Mouse (Mus musculus) midbrain, embryonic 10.5 days (tissue): ENCODE data around the gene Zfp652. TPM values are rescaled to one million over a fixed set of nuclear protein-coding genes. Genes with fewer than 3 reads are reported as not detected.

Source experiments
- DNase-seq: peaks from one replicate; pipeline ENCODE4 v3.0.0-alpha.2; 2017; ENCODE audit warnings: low spot score
- H3K27ac ChIP-seq: fragments of 300-500 bp; sonication (generic); replicated peaks from 2 replicates; pipeline ENCODE4 v1.5.1; 2016; ENCODE audit warnings: mild to moderate bottlenecking
- H3K27me3 ChIP-seq: fragments of 300-500 bp; sonication (generic); 2 replicates; pipeline ENCODE4 v1.6.1; 2016; ENCODE audit warnings: low read depth, mild to moderate bottlenecking; ENCODE audit not compliant: poor library complexity, severe bottlenecking
- H3K36me3 ChIP-seq: fragments of 300-500 bp; sonication (generic); 2 replicates; pipeline ENCODE4 v1.6.1; 2016; ENCODE audit warnings: mild to moderate bottlenecking, moderate library complexity
- H3K4me1 ChIP-seq: fragments of 300-500 bp; sonication (generic); 2 replicates; pipeline ENCODE4 v1.6.1; 2016
- H3K4me3 ChIP-seq: fragments of 300-500 bp; sonication (generic); 2 replicates; pipeline ENCODE4 v1.5.1; 2016; ENCODE audit warnings: mild to moderate bottlenecking, moderate library complexity
- H3K9me3 ChIP-seq: fragments of 300-500 bp; sonication (generic); replicated peaks from 2 replicates; pipeline ENCODE4 v1.6.1; 2016; ENCODE audit warnings: mild to moderate bottlenecking
- WGBS: fragments of 180-500 bp; shearing (Covaris S2); methylation state at CpG from one replicate; pipeline ENCODE4 v1.1.7; 2016; 5-methylcytosine and 5-hydroxymethylcytosine counted together
- polyA plus RNA-seq: library from polyadenylated mRNA; unstranded; fragments of >200 nt; fragmentation: Nextera tagmentation; extraction: Ambion mirVana; gene quantifications from 2 replicates; pipeline ENCODE4 v1.2.1, GENCODE M21; 2016

Gene Zfp652
- polyA plus RNA-seq, 1 experiment from 2014 or later = 13.7 TPM

GRCm38 (mm10) chr11:95841498-95841830, 129.0 kb downstream of the Zfp652 start:
- Histone ChIP-seq H3K27ac (no peak overlapping the region), H3K9me3 (no peaks in the 10 kb centered on the region), H3K27me3 (peaks cover 51% of the 10 kb centered on the region), H3K4me1 (peaks cover 16% of the 10 kb centered on the region), H3K36me3 (no peaks in the 10 kb centered on the region), H3K4me3 (peak overlapping the region; percentile 9; the same call in 1 of the 2 replicates)
- no peak for DNase-seq
- 58% methylated on average over 10 of the region's 10 CpGs for WGBS

DNA sequence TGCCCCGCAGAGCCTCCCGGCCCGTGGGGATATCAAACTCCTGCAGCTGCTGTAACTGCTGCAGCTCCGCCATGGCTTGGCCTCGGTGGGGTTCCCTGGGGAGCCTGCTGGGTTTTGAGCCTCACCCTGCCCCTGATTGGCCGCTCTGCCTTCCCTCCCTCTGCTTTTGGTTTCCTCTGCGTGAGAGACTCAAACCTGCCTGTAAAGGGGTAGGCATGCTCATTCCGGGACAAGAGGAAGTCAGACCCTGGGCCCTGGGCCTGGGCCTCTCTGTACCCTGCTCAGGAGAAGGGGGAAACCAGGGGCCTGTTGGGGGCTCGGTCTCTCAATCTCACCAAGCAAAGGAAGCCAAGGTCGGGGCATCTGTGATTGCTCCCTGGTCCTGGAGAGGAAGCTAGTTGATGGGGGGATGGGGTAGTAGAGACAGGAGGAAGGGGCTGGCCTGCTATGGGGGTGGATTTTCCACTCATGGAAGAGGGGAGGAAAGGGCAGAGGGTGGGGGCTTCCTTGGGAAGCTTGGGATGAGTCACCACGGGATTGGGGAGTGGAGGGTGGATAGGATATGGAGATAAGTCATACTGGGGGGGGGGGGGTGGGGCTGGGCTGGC, 129.7 kb downstream of the Zfp652 start, which contains the start of gene Abi3:
TSS of gene Abi3 (minus strand) at position 403 of the 608 bp plus-strand sequence.
- Histone ChIP-seq H3K4me3 (peak within 1 kb of the TSS; percentile 27), H3K27ac (peak within 1 kb of the TSS; percentile 46; the same call in 1 of the 2 replicates)
- WGBS = 14% methylated on average over 11 of the region's 11 CpGs

GRCm38 (mm10) chr11:95842953-95843352, 130.5 kb downstream of the Zfp652 start:
- Histone ChIP-seq H3K27ac (no peak overlapping the region), H3K36me3 (no peaks in the 10 kb centered on the region), H3K9me3 (no peaks in the 10 kb centered on the region), H3K4me1 (peaks cover 16% of the 10 kb centered on the region), H3K4me3 (no peak overlapping the region), H3K27me3 (peaks cover 38% of the 10 kb centered on the region)
- DNase-seq = no peak
- 75% methylated on average over 5 of the region's 5 CpGs for WGBS

More for the DNA sequence above, 129.7 kb downstream of the Zfp652 start, which contains the start of gene Abi3:
- H3K27me3 ChIP-seq = peaks cover 44% of the 10 kb centered on the region
- H3K36me3 ChIP-seq = no peaks in the 10 kb centered on the region
- no peak for DNase-seq
- peaks cover 16% of the 10 kb centered on the region for H3K4me1 ChIP-seq
- H3K9me3 ChIP-seq = no peaks in the 10 kb centered on the region

- DNase-seq = no peak
- peaks cover 16% of the 10 kb centered on the region for H3K4me1 ChIP-seq
- no peak overlapping the region for H3K4me3 ChIP-seq
- no peaks in the 10 kb centered on the region for H3K9me3 ChIP-seq
- peaks cover 35% of the 10 kb centered on the region for H3K27me3 ChIP-seq
- H3K36me3 ChIP-seq = no peaks in the 10 kb centered on the region
- no peak overlapping the region for H3K27ac ChIP-seq
- WGBS = 65% methylated on average over 6 of the region's 6 CpGs
These were observed 131.0 kb downstream of the Zfp652 start for GRCm38 (mm10) chr11:95843421-95843950.

DNA sequence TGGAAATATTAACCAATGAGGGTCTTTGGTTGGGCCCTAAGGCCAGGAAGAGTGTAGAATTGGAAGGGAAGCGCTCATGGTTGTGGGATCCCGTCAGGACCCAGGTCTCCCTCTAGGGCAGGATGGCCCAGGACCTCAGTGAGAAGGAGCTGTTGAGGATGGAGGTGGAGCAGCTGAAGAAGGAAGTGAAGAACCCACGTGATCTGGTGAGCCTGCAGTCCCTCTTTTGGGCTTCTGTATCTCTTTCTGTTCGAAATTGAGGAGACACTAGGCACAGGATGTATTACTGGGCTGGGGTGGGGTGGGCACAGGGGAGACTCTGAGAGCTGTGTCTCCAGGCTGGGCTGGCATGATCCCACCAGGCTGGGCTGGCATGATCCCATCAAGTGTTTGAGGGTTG, 132.5 kb downstream of the Zfp652 start:
- no peak overlapping the region for H3K27ac ChIP-seq
- no peaks in the 10 kb centered on the region for H3K9me3 ChIP-seq
- H3K4me3 ChIP-seq = no peak overlapping the region
- no peaks in the 10 kb centered on the region for H3K36me3 ChIP-seq
- DNase-seq = no peak
- WGBS = 72% methylated on average over 4 of the region's 4 CpGs
- peaks cover 35% of the 10 kb centered on the region for H3K27me3 ChIP-seq
- peaks cover 12% of the 10 kb centered on the region for H3K4me1 ChIP-seq

- DNase-seq = no peak
- WGBS = 82% methylated on average over 2 of the region's 2 CpGs
- Histone ChIP-seq H3K9me3 (peaks cover 8% of the 10 kb centered on the region; the same call in 1 of the 2 replicates), H3K36me3 (no peaks in the 10 kb centered on the region), H3K4me3 (no peak overlapping the region), H3K27me3 (no peaks in the 10 kb centered on the region), H3K27ac (no peak overlapping the region), H3K4me1 (no peaks in the 10 kb centered on the region)
These were observed 138.4 kb downstream of the Zfp652 start for GRCm38 (mm10) chr11:95850898-95851297.

GRCm38 (mm10) chr11:95853684-95854083, 141.2 kb downstream of the Zfp652 start:
- no peak for DNase-seq

GRCm38 (mm10) chr11:95857306-95857705, 144.8 kb downstream of the Zfp652 start:
- WGBS = 80% methylated on average over 4 of the region's 4 CpGs
- no peaks in the 10 kb centered on the region for H3K27me3 ChIP-seq
- peaks cover 22% of the 10 kb centered on the region for H3K4me1 ChIP-seq
- peaks cover 8% of the 10 kb centered on the region; the same call in 1 of the 2 replicates for H3K9me3 ChIP-seq
- no peak overlapping the region for H3K27ac ChIP-seq
- H3K4me3 ChIP-seq = peak overlapping the region; percentile 70; the same call in 1 of the 2 replicates
- no peak for DNase-seq
- H3K36me3 ChIP-seq = no peaks in the 10 kb centered on the region

More at GRCm38 (mm10) chr11:95853684-95854083, 141.2 kb downstream of the Zfp652 start:
- H3K4me3 ChIP-seq = no peak overlapping the region
- no peak overlapping the region for H3K27ac ChIP-seq
- peaks cover 10% of the 10 kb centered on the region for H3K4me1 ChIP-seq
- H3K9me3 ChIP-seq = peaks cover 8% of the 10 kb centered on the region; the same call in 1 of the 2 replicates
- no peaks in the 10 kb centered on the region for H3K36me3 ChIP-seq
- H3K27me3 ChIP-seq = no peaks in the 10 kb centered on the region
- WGBS = 67% methylated on average over 5 of the region's 5 CpGs

GRCm38 (mm10) chr11:95857716-95858527, 145.4 kb downstream of the Zfp652 start:
- H3K4me1 ChIP-seq = peaks cover 22% of the 10 kb centered on the region
- no peaks in the 10 kb centered on the region for H3K36me3 ChIP-seq
- WGBS = 24% methylated on average over 21 of the region's 21 CpGs
- H3K27me3 ChIP-seq = no peaks in the 10 kb centered on the region
- peak overlapping the region; percentile 87 for H3K27ac ChIP-seq
- DNase-seq = no peak
- peaks cover 8% of the 10 kb centered on the region; the same call in 1 of the 2 replicates for H3K9me3 ChIP-seq
- peak overlapping the region; percentile 70 for H3K4me3 ChIP-seq

DNA sequence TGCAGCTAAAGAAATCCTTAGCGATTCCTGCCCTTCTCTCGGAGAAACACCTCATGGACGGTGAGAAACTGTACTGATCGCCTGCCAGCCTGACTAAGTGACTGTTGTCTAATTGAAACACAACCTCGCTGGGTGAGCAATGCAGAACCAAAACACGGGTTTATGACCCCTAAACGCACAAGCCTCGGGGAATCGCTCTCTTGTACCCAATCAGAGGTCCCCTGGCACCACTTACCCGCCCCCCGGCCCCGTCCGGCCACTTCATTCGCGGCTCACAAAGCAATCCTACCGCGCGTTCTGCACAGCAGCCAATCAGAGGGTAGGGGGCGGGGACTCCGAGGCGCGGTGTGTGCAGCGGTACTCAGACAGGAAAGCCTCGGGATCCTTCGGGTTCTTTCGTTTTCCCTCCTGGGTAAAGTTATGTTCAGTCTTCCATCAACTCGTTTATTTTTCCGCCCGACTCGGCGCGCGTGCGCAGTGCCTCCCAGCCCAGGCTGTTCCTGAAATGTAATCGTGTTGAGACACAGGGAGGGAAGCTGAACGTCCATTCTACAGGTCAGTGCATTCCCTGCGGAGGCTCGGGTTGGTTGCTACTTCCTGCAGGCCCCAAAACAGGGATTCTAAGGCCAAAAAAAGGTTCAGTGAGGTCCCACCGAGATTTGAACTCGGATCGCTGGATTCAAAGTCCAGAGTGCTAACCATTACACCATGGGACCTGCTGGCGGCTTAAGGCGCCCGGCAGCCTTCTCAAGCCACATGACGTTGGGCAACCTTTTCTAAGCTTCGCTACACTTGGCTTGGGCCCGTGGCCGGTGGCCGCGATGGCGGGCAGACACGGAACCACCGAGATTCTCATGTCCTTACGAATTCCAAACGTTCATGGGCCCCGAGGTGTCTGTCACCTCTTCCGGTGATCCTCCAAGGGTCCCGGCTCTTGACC, 146.3 kb downstream of the Zfp652 start:
- under 1% methylated on average over 58 of the region's 58 CpGs for WGBS
- Histone ChIP-seq H3K4me1 (peaks cover 22% of the 10 kb centered on the region), H3K27me3 (no peaks in the 10 kb centered on the region), H3K9me3 (peaks cover 7% of the 10 kb centered on the region; the same call in 1 of the 2 replicates), H3K36me3 (no peaks in the 10 kb centered on the region), H3K27ac (peak overlapping the region; percentile 87), H3K4me3 (peak overlapping the region; percentile 70)
- DNase-seq = peak; percentile 97

DNA sequence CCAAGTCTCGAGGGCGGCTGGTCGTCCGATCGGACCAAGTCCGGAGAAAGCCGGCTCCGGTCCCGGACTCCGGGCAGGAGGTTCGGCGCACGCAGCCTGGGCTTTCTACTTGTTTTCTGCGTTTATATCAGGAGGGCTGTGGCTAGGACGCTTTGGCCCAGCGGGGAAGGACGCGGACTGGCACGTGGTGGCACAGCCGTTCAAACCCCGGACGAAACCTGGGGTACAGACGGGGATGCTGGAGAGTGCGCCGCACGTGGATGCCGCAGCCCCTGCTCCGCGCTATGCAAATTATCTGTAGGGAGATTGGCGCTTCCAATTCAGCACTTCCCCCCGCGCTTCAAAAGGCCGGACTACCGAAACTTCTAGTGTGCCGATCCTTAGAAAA, 147.0 kb downstream of the Zfp652 start:
- Histone ChIP-seq H3K36me3 (no peaks in the 10 kb centered on the region), H3K27ac (peak overlapping the region; percentile 87), H3K4me3 (peak overlapping the region; percentile 70), H3K4me1 (peaks cover 22% of the 10 kb centered on the region), H3K27me3 (no peaks in the 10 kb centered on the region), H3K9me3 (peaks cover under 1% of the 10 kb centered on the region; the same call in 1 of the 2 replicates)
- WGBS = under 1% methylated on average over 35 of the region's 35 CpGs
- peak; percentile 81 for DNase-seq

- no peak for DNase-seq
- H3K9me3 ChIP-seq = no peaks in the 10 kb centered on the region
- peak overlapping the region; percentile 70 for H3K4me3 ChIP-seq
- H3K27me3 ChIP-seq = no peaks in the 10 kb centered on the region
- 48% methylated on average over 3 of the region's 3 CpGs for WGBS
- H3K36me3 ChIP-seq = no peaks in the 10 kb centered on the region
- H3K27ac ChIP-seq = peak overlapping the region; percentile 87
- H3K4me1 ChIP-seq = peaks cover 22% of the 10 kb centered on the region
These were observed 147.6 kb downstream of the Zfp652 start for GRCm38 (mm10) chr11:95860071-95860490.
